Mouse (Mus musculus) heart, adult 8-10 months (tissue): ENCODE results near the gene Vmn2r88. TPM values are rescaled to one million over a fixed set of nuclear protein-coding genes. Genes with fewer than 3 reads are reported as not detected.
"Not testable (repeated sequence)": the region's sequence is repeated elsewhere in the genome, so short reads cannot be mapped to it uniquely, and the experiment has no call there.

Experiments used
- DNase-seq: peaks from one replicate; pipeline ENCODE4 v3.0.0; 2022; ENCODE audit warnings: low spot score
- total RNA-seq, 4 experiments: library from RNA; stranded (reverse); gene quantifications; 2 replicates each; pipeline ENCODE4 v1.2.4; 2022

Vmn2r88 gene
- total RNA-seq: not detected

DNA sequence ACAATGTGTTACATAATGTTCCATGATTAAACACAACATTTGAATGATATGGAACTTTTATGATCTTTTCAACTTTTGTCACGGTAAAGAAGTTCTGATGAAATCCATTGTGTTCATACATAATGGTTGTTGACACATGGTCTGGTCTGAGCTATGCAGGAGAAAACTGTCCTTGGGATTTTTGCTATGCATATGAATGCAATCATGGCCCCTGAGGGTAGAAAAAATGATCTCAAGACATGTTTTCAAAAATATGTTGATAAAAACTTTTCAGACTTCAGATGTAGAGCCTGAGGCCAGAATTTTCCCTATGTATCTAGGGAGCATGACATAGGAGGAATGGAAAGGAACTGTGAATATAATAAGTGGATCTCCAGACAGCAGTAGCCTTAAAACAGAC, at the start of gene Vmn2r88:
Vmn2r88 (plus strand) TSS at position 301 of the 400 bp plus-strand sequence.
- DNase-seq: no peak

DNA sequence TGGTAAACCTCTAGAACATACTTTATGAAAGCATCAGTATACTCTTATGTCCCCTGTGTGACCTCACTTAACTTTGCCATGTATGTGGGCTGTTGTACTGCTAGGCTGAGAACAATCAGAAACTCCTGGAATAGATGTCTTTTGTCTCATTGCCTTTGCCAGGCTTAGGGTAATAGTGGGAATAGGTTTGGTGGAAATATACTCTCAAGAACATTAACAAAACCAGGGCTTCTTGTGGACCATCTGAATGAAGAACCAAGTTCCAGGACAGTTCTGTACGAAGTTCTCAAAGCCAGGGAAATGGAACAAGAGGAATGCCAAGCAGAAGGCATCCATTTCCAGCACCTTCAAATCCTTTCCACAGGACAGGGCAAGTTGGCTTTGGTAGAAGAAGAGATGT, 49.2 kb upstream of the Vmn2r88 start, which contains the start of gene Gm7247:
Gm7247 (plus strand) TSS at position 301 of the 400 bp plus-strand sequence.
- DNase-seq: no peak

DNA sequence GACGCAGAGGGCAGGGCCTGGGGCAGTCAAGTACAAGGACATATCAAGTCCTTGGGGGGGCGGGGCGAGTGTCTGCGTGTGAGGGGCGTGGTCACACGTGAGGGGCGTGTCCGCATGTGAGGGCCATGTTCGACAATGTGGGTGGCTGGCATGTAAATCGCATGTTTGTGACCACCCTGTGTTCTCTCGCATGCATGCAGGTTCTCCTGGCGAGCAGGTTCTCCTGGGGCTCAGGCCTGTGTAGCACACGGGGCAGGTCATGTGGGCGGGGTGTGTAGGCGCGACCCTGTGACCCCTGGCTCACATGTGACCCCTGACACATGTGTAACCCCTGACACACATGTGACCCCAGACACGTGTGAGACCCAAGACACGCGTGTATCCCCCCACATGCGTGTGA, 27.8 kb upstream of the Vmn2r88 start:
- DNase-seq: no peak

DNA sequence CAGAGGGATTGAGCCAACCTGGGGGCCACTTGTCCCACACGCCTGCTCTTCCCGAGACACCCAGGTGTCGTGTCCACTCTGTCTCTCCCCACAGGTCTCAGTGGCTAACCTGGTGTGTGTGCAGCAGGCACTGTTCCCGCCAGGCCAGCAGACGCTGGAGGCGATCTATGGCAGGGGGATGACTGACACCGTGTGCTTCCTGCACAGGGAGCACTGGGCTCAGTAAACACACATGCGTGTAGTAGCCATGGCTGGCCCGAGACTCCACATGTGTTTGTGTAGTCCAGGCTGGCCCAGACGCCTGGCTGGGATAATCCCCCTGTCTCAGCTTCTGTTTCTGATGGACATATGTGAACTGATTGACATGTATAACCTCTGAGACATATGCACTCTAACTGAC, 26.3 kb upstream of the Vmn2r88 start:
- no peak for DNase-seq

DNA sequence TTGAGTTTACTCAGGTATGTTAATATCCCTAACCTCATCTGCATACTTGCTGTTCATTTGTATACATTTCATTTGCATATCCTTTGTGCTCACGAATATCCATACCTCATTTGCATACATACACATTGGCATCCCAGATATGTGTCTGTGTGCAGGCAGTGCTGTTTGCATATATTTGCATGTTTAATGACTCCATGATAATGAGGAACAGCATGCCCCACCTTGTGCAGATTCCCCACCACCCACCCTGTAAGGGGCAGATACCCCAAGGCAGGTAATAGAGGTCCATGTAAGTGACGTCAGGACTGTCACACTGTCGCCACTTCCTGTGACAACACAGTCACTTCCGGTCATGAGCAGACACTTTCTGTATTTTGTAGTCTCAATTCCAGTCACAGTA, 24.9 kb upstream of the Vmn2r88 start:
- no peak for DNase-seq

DNA sequence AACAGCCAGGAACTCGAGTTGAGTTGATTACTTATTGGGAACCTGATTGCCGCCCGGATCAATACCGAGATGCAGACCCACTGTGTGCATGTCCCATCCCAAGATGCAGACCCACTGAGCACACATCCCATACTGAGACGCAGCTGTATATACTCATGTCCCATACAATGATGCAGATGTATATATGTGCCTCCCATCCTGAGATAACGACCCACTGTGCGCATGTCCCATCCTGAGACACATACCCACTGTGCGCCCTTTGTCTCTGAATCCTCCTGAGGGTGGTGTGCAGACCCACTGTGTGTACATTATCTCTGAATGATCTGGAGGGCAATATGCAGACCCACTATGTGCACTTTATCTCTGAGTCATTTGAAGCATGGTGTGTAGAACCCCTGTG, 22.9 kb upstream of the Vmn2r88 start:
- no peak for DNase-seq

DNA sequence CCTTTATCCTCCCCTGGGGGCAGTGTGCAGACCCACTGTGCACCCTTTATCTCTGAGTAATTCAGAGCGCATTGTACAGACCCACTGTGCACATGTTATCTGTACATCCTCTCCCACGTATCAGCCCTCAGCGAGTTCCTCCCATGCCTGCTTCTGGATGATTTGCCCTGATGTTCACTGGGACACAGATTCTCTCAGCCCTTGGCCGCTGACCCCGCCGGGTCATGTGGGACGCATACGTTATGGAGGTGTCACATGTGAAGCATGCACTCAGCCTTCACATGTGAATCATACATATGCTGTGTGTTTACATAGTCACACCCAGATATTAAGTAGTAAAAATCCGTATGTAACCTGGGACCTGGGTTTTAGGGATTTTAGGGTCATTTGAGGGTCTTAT, 22.4 kb upstream of the Vmn2r88 start:
- no peak for DNase-seq

DNA sequence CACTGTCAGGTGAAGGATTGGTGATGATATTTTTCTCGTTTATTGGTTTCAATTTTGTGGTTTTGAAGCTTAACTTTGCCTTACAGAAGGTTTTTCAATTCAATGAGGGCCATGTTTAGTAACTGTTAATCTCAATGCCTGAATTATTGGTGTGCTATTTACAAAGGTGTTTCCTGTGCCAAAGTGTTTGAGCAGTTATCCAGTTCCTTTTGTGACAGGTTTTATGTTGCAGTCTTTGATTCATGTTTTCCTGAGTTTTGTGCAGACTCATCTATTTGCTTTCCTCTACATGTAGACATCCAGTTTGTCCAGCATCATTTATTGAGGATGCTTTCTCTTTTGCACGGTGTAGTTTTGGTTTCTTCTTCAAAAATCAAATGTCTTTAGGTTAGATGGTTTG, 13.3 kb downstream of the Vmn2r88 start:
- no peak for DNase-seq

DNA sequence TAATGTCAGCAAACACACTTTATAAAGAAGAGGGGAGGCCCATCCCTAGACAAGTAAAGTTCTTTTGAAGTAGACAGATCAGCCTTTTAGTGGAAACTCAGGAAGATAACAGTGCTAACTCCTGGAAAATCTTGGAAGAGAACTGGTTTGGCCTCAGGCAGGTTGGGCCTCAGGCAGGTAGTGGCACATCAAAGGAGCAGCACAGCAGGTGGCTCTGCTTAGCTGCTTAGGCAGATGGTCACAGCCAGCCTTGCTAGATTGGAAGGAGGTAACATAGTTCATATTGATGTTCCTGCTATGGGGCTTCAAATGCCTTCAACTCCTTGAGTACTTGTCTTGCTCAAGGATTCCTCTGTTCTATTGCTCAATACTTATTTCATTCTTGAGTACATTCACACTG, 19.5 kb downstream of the Vmn2r88 start:
- not testable (repeated sequence) for DNase-seq

DNA sequence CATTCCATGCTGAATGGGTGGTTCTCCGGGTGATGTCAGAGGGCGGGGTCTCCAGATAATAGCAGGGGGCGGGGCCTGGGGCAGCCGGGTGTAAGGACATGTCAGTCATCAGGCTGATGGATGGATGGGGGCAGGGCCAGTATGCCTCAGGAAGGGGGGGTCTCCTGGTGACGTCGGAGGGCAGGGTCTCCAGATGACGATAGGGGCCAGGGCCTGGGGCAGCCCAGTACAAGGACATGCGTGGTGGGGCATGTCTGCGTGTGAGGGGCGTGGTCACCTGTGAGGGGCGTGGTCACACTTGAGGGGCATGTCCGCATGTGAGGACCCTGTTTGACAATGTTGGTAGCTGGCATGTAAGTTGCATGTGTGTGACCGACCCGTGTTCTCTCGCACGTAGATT, 23.9 kb downstream of the Vmn2r88 start:
- no peak for DNase-seq

DNA sequence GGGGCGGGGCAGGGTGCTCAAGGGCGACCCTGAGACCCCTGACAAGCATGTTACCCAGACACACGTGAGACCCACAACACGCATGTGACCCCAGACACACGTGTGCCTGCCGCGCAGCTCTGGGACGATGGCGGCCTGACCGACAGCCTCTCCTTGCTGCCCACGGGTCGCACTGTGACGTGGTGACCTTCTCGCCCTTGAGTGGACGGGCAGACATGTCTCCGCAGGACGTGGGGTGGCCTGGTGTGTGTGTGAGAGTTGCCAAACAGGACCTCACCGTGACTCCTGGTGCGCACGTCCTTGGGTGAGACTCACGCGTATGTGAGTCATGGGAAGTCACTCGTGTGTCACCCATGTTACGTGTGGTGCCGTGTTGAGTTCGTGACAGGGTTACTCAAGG, 24.4 kb downstream of the Vmn2r88 start:
- no peak for DNase-seq

DNA sequence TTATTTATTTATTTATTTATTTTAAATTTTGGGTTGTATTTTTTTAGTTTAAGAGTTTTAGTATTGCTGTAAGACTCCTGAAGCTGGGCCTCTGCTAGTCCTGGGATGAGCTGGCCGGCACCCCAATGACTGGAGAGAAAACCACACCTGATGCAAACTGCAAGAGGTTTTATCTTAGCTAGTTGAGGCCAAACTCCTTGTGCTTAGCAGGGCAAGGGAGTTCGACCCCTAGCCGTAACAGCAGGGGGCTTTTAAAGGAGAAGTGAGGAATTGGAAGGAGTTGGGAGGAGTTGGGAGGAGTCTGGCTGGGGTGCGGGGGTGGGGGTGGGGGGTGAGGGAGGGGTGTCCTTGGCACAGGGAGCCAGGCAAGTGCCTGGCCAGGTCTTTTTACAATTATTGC, 28.3 kb downstream of the Vmn2r88 start:
- DNase-seq: no peak

DNA sequence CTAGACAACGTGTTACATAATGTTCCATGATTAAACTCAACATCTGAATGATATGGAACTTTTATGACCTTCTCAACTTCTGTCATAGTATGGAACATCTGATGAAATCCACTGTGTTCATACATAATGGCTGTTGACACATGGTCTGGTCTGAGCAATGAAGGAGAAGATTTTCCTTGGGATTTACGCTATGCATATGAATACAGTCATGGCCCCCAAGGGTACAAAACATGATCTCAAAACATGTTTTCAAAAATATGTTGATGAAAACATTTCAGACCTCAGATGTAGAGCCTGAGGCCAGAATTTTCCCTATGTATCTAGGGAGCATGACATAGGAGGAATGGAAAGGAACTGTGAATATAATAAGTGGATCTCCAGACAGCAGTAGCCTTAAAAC, 40.9 kb downstream of the Vmn2r88 start, which contains the start of gene Vmn2r89:
Vmn2r89 (plus strand) TSS at position 301 of the 400 bp plus-strand sequence.
- DNase-seq: not testable (repeated sequence)

Other genes with a start within 250 kb of the Vmn2r88 start
- not detected for gene Rnase2b, start 248.6 kb upstream of the Vmn2r88 start, total RNA-seq
- not detected for gene Ang2, start 211.7 kb upstream of the Vmn2r88 start, total RNA-seq
- gene Ear14, start 207.4 kb upstream of the Vmn2r88 start, total RNA-seq: not detected
- gene Rnase2a, start 154.7 kb upstream of the Vmn2r88 start, total RNA-seq: 10 to 100 TPM in 1 of 4 experiments, 1 to 10 TPM in 2, under 1 TPM in 1; 0.95 to 12.3 (median 2.4) TPM
- not detected for gene Gm7247, start 49.1 kb upstream of the Vmn2r88 start, total RNA-seq
- gene Vmn2r89, start 41.0 kb downstream of the Vmn2r88 start, total RNA-seq: not detected
- gene Gm5622, start 142.0 kb downstream of the Vmn2r88 start, total RNA-seq: not detected
- gene Gm17175, start 163.2 kb downstream of the Vmn2r88 start, total RNA-seq: not detected
- not detected for gene Gm17174, start 181.3 kb downstream of the Vmn2r88 start, total RNA-seq
- not detected for gene Gm17078, start 200.5 kb downstream of the Vmn2r88 start, total RNA-seq
- gene Gm4181, start 224.8 kb downstream of the Vmn2r88 start, total RNA-seq: not detected